Mouse (Mus musculus) heart, adult 2 months (tissue): ENCODE measurements around the gene Tmem151b. TPM values are rescaled to one million over a fixed set of nuclear protein-coding genes. Genes with fewer than 3 reads are reported as not detected.

Source experiments
- DNase-seq, 2 experiments: peaks; one replicate each; pipeline ENCODE4 v3.0.0; 2021
- H3K27ac ChIP-seq: fragments of 200-600 bp; 2 replicates; pipeline ENCODE4 v1.8.1; 2022
- H3K27me3 ChIP-seq: fragments of 200-500 bp; 2 replicates; pipeline ENCODE4 v1.6.1; 2012; ENCODE audit warnings: mild to moderate bottlenecking, low read length, inconsistent platforms, mixed read lengths; ENCODE audit not compliant: control insufficient read depth, insufficient read depth
- H3K36me3 ChIP-seq: fragments of 200-500 bp; 2 replicates; pipeline ENCODE4 v1.6.1; 2012; ENCODE audit warnings: low read length, inconsistent platforms; ENCODE audit not compliant: control insufficient read depth, insufficient read depth
- H3K4me1 ChIP-seq: fragments of 200-500 bp; 2 replicates; pipeline ENCODE4 v1.6.1; 2011; ENCODE audit warnings: low read length; ENCODE audit not compliant: control insufficient read depth, insufficient read depth
- H3K4me3 ChIP-seq: fragments of 200-600 bp; 2 replicates; pipeline ENCODE4 v1.8.1; 2022
- H3K79me2 ChIP-seq: fragments of 200-500 bp; replicated peaks from 2 replicates; pipeline ENCODE4 v1.6.1; 2012; ENCODE audit warnings: mild to moderate bottlenecking, inconsistent platforms, low read length, moderate library complexity, mixed read lengths; ENCODE audit not compliant: control insufficient read depth, insufficient read depth
- H3K9ac ChIP-seq: fragments of 200-500 bp; 2 replicates; pipeline ENCODE4 v1.6.1; 2012; ENCODE audit warnings: low read depth, mild to moderate bottlenecking, control low read depth, inconsistent platforms, low read length, mixed read lengths
- CTCF ChIP-seq: fragments of 200-600 bp; IDR thresholded peaks from 2 replicates; pipeline ENCODE4 v1.8.1; 2022; ENCODE audit warnings: antibody characterized with exemption, mild to moderate bottlenecking, moderate library complexity
- EP300 ChIP-seq: fragments of 200-500 bp; IDR thresholded peaks from 2 replicates; pipeline ENCODE4 v1.6.1; 2011; ENCODE audit warnings: low read depth, low read length, control low read depth; ENCODE audit not compliant: insufficient read depth
- POLR2A ChIP-seq: fragments of 200-500 bp; IDR thresholded peaks from 2 replicates; pipeline ENCODE4 v1.6.1; 2011; ENCODE audit warnings: mild to moderate bottlenecking, low read depth, low read length, control low read depth; ENCODE audit not compliant: insufficient read depth
- WGBS: fragments of 180-500 bp; shearing (Covaris S2); methylation state at CpG from one replicate; pipeline ENCODE4 v1.1.7; 2018; 5-methylcytosine and 5-hydroxymethylcytosine counted together
- intact Hi-C: fragments of 180-260 bp; cut with DNase I; formaldehyde crosslinking; loops from one replicate; pipeline ENCODE4 v1.15.1; 2025
- polyA plus RNA-seq: library from polyadenylated mRNA; depleted of rRNA; stranded (reverse); fragments of >200 nt; gene quantifications from 2 replicates; pipeline ENCODE4 v1.2.3, GENCODE M21; 2012
- total RNA-seq, 2 experiments: library from RNA; stranded (reverse); gene quantifications; 2 replicates each; pipeline ENCODE4 v1.2.3; 2021

The Tmem151b gene
- total and polyA plus RNA-seq, 3 experiments: 0.04 to 0.07 TPM; not detected in 1

DNA sequence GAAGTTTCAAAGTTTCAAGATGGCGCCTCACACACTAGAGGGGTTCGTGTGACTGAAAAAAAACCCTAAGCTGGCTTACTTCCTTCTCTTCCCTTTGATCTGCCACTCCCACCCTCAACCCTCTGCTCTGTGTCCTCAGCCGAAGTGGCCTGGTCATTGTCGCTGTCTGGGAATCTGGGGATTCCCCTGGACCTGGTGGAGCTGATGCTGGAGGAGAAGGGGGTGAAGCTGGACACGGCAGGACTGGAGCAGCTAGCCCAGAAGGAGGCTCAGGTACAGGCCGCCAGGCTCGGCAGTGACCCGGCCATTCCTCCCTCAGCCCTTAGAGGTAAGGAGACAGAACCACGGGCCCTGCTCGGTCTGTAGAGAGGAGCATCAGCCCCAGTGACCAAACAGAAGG lies 33.7 kb downstream of the Tmem151b start:
- Histone ChIP-seq H3K4me1 (no peaks in the 10 kb centered on the region), H3K79me2 (no peaks in the 10 kb centered on the region), H3K27me3 (no peaks in the 10 kb centered on the region), H3K9ac (no peak overlapping the region), H3K27ac (no peak overlapping the region), H3K4me3 (no peak overlapping the region), H3K36me3 (no peaks in the 10 kb centered on the region)
- 81% methylated on average over 10 of the region's 10 CpGs for WGBS
- intact Hi-C loops: loop anchor here (1.0 to 2.0 kb wide), 2 partner anchors 36 to 127 kb away; no protein-coding TSS in a partner anchor
- TF ChIP-seq POLR2A (no peak), EP300 (no peak), CTCF (no peak)
- no peak for DNase-seq

DNA sequence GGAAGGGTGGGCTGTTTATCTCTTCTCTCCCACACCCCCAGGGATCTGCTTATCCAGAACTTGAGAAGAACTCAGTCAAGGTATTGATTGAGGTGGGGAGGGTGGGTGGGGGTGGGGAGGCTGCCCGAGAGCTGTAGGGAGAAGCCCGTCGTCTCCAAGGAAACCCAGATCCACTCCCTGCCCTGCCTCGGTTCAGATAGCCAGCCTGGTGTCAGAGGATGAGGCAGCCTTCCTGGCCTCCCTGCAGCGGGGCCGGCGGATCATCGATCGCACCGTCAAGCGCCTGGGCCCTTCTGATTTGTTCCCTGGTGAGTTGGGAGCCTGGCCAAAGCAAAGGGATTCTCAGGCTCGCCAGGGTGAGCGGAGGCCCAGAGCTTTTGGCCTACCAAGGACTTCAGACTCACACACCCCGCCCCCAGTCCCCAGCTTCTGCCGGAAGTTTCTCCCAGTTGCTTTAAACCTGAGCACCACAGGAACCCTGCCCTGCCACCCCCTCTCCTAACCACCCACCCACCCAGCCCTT lies 34.2 kb downstream of the Tmem151b start:
- DNase-seq: no peak
- Histone ChIP-seq H3K36me3 (no peaks in the 10 kb centered on the region), H3K9ac (no peak overlapping the region), H3K4me3 (no peak overlapping the region), H3K27ac (no peak overlapping the region), H3K4me1 (no peaks in the 10 kb centered on the region), H3K79me2 (no peaks in the 10 kb centered on the region), H3K27me3 (no peaks in the 10 kb centered on the region)
- intact Hi-C loops: no loop called here
- WGBS: 59% methylated on average over 15 of the region's 15 CpGs
- no peak for TF ChIP-seq POLR2A
- no peak for TF ChIP-seq CTCF
- no peak for TF ChIP-seq EP300

DNA sequence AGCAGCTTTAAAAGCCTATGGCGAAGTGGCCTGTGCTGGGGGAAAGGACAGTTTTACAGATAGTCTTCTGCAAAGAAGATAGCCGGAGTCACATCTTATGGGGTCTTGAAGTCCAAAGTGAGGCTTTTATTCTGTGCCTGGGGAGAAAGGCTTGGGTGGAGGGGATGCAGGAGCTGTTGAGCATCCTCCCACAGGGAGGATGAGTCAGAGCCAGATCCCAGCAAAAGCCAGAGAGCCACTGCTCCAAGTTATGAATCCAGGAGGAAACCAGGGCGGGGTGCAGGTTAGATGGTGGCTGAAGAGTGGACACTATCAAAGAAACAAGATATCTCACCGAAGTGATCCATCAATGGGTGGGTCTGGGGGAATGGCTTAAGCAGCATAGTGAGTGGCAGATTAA lies 37.7 kb downstream of the Tmem151b start:
- intact Hi-C loops: no loop called here

DNA sequence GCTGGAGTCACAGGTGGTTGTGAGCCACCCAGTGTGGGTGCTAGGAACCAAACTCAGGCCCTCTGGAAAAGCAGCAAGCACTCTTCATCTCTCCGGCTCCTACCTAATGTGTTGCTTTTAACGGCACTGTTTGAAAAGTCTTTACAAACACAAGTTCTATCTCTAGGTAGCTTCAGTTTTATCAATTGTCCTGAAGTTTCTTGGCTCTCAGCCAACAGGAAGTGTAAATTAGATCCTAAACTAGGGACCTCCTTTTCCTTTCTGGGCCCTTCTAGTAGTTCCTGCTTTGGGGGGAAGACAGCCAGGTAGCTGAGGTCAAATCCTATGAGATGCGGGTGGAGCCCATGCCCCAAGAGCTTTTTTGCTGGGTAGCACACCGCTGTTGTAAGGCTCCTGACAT lies 38.6 kb downstream of the Tmem151b start:
- WGBS: 73% methylated on average over 4 of the region's 4 CpGs
- no peak overlapping the region for H3K9ac ChIP-seq
- intact Hi-C loops: no loop called here
- no peaks in the 10 kb centered on the region for H3K79me2 ChIP-seq
- no peak for DNase-seq
- TF ChIP-seq EP300: no peak
- no peak for TF ChIP-seq CTCF
- TF ChIP-seq POLR2A: no peak
- no peaks in the 10 kb centered on the region for H3K27me3 ChIP-seq
- H3K36me3 ChIP-seq: no peaks in the 10 kb centered on the region
- H3K27ac ChIP-seq: no peak overlapping the region
- no peak overlapping the region for H3K4me3 ChIP-seq
- peaks cover 2% of the 10 kb centered on the region for H3K4me1 ChIP-seq

More for the DNA sequence above, 37.7 kb downstream of the Tmem151b start:
- H3K4me1 ChIP-seq: peaks cover 2% of the 10 kb centered on the region; the same call in 1 of the 2 replicates
- H3K4me3 ChIP-seq: no peak overlapping the region
- no peak overlapping the region for H3K9ac ChIP-seq
- H3K79me2 ChIP-seq: no peaks in the 10 kb centered on the region
- H3K27ac ChIP-seq: no peak overlapping the region
- no peaks in the 10 kb centered on the region for H3K27me3 ChIP-seq
- 86% methylated on average over 4 of the region's 4 CpGs for WGBS
- TF ChIP-seq EP300 (no peak), CTCF (no peak), POLR2A (no peak)
- DNase-seq: no peak
- H3K36me3 ChIP-seq: no peaks in the 10 kb centered on the region

DNA sequence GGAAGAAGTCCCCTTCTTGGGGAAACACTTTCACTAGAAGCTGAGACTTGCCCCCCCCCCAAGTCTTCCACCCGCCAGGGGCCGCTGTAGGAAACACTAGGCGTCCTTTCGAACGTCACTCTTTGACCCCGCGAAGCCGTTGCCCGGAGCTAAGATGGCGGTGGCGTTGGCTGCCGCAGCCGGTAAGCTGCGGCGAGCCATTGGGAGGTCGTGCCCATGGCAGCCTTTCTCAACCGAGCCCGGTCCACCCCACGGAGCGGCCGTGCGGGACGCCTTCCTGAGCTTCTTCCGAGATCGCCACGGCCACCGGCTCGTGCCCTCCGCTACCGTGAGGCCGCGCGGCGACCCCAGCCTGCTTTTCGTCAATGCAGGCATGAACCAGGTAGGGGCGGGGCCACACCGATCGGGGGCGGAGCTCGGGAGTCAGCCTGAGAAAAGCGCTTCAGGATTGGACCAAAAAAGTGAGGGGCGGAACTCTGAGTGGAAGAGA lies 42.7 kb downstream of the Tmem151b start, which contains the start of gene Aars2:
Gene Aars2 (plus strand): TSS at position 142 of the 490 bp plus-strand sequence.
- Histone ChIP-seq H3K4me3 (peak within 1 kb of the TSS; percentile 68), H3K4me1 (peaks cover 2% of the 10 kb centered on the region), H3K27ac (peak within 1 kb of the TSS; percentile 94), H3K9ac (peak within 1 kb of the TSS; percentile 86), H3K27me3 (no peaks in the 10 kb centered on the region), H3K36me3 (no peaks in the 10 kb centered on the region), H3K79me2 (no peaks in the 10 kb centered on the region)
- TF ChIP-seq POLR2A (peak; percentile 48), CTCF (peak; percentile 82), EP300 (peak; percentile 70; the same call in 1 of the 2 replicates)
- WGBS: under 1% methylated on average over 42 of the region's 42 CpGs
- intact Hi-C loops: loop anchor here (2.0 kb wide), 2 partner anchors 48 to 72 kb away; partner anchors contain the start of gene Nfkbie
- DNase-seq: peak; percentile 94 to 97

DNA sequence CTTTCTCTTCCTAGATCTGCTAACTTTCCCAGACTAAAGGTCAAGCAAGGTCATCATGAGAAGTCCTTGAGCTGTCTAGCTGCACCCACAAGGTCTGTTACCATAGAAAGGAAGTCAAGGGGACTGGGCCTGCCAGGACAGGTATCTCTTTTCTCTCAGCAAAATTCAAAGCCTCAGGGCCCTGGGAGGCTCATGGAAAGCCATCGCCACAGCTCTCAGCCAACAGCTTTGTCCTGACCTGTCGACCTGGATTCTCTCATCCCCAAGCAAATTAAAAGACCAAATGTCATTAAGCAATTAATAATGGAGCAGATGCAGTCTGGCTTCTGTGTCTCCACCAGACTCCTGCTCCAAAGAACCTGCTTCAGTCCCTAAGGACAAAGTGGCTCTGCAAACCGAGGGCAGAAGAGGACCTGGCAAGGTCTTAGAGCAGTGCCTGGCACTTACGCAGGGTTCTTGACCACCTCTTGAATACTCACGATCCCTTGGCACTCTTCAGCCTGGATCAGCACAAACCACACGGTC lies 43.5 kb downstream of the Tmem151b start:
- no peak overlapping the region for H3K4me3 ChIP-seq
- no peak for TF ChIP-seq POLR2A
- H3K36me3 ChIP-seq: no peaks in the 10 kb centered on the region
- no peaks in the 10 kb centered on the region for H3K79me2 ChIP-seq
- H3K9ac ChIP-seq: no peak overlapping the region
- no peaks in the 10 kb centered on the region for H3K27me3 ChIP-seq
- peaks cover 2% of the 10 kb centered on the region for H3K4me1 ChIP-seq
- no peak overlapping the region for H3K27ac ChIP-seq
- intact Hi-C loops: loop anchor here (2.0 kb wide), 2 partner anchors 49 to 71 kb away; partner anchors contain the start of gene Nfkbie
- no peak for DNase-seq
- 60% methylated on average over 6 of the region's 6 CpGs for WGBS
